Mouse (Mus musculus) cortical plate, adult 2 months (tissue): ENCODE measurements at regions not wholly inside any gene's neighbourhood (a gene's known extent, or its start where the extent isn't known, plus 50 kb on each side); places are given as distances from the start of the nearest gene placed in this dataset.

ENCODE experiments used
- H3K27ac ChIP-seq: fragments of 200-500 bp; 2 replicates; pipeline ENCODE4 v1.5.1; 2012; ENCODE audit warnings: low read length, control low read depth, inconsistent platforms; ENCODE audit not compliant: insufficient read depth
- H3K4me1 ChIP-seq: fragments of 200-500 bp; 2 replicates; pipeline ENCODE4 v1.6.1; 2011; ENCODE audit warnings: low read length; ENCODE audit not compliant: control insufficient read depth, insufficient read depth
- H3K4me3 ChIP-seq: fragments of 200-500 bp; 2 replicates; pipeline ENCODE4 v1.5.1; 2011; ENCODE audit warnings: mild to moderate bottlenecking, low read length, control low read depth; ENCODE audit not compliant: insufficient read depth
- CTCF ChIP-seq: fragments of 200-500 bp; IDR thresholded peaks from 2 replicates; pipeline ENCODE4 v1.5.1; 2011; ENCODE audit warnings: mild to moderate bottlenecking, control low read depth, low read length; ENCODE audit not compliant: insufficient read depth; ENCODE audit errors: extremely low read depth
- POLR2A ChIP-seq: fragments of 200-500 bp; IDR thresholded peaks from 2 replicates; pipeline ENCODE4 v1.6.1; 2011; ENCODE audit warnings: mild to moderate bottlenecking, low read length, control low read depth; ENCODE audit not compliant: insufficient read depth; ENCODE audit errors: extremely low read depth

DNA sequence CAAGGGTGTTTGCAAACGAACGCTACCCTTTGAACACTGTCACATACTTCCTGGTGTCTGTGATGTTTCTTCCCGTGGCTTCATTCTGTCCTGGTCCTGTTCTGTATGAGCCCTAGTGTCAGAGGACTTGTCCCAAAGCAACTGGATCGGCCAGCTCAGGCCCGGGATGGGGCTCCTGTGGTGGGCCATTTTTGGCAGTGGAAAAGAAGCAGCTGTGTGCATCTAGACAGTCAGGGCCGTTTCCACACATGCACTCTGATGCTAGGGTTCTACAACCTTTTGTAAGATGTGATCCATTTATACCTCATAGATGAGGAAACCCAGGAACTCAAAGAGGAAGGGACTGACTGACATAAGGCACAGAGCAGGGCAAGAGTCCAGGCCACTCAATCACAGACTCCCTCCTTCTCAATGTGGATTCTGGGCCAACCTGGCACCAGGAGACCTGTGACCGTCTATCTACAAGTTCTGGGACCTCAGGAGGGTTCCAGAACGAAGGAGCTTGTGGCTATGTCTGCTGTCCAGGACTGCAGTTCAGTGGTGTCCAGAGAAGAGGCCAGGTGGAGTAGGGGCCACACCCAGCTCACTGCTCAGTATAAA is 155.2 kb downstream of the Trim29 start:
- H3K4me3 ChIP-seq, result no peak overlapping the region
- TF ChIP-seq CTCF, result no peak
- TF ChIP-seq POLR2A, result no peak
- H3K27ac ChIP-seq, result no peak overlapping the region
- H3K4me1 ChIP-seq, result no peaks in the 10 kb centered on the region

- Histone ChIP-seq H3K27ac (no peak overlapping the region), H3K4me3 (no peak overlapping the region), H3K4me1 (no peaks in the 10 kb centered on the region)
- TF ChIP-seq CTCF (no peak), POLR2A (no peak)
Measured at GRCm38 (mm10) chr9:43466883-43467282, 156.2 kb downstream of the Trim29 start.

- no peak for TF ChIP-seq CTCF
- TF ChIP-seq POLR2A, result no peak
- Histone ChIP-seq H3K4me1 (peaks cover 2% of the 10 kb centered on the region), H3K4me3 (no peak overlapping the region), H3K27ac (no peak overlapping the region)
Measured at GRCm38 (mm10) chr9:43469215-43469614, 158.6 kb downstream of the Trim29 start.

- TF ChIP-seq POLR2A (no peak), CTCF (no peak)
- Histone ChIP-seq H3K27ac (no peak overlapping the region), H3K4me3 (no peak overlapping the region), H3K4me1 (peaks cover 2% of the 10 kb centered on the region)
Measured at GRCm38 (mm10) chr9:43472231-43472630, 161.6 kb downstream of the Trim29 start.

- Histone ChIP-seq H3K4me1 (peaks cover 2% of the 10 kb centered on the region), H3K27ac (no peak overlapping the region), H3K4me3 (no peak overlapping the region)
- TF ChIP-seq CTCF (no peak), POLR2A (no peak)
Measured at GRCm38 (mm10) chr9:43473164-43473563, 162.5 kb downstream of the Trim29 start.

GRCm38 (mm10) chr9:43473601-43474302 is 163.1 kb downstream of the Trim29 start:
- no peak overlapping the region for H3K27ac ChIP-seq
- H3K4me1 ChIP-seq, result peaks cover 2% of the 10 kb centered on the region
- no peak overlapping the region for H3K4me3 ChIP-seq
- TF ChIP-seq CTCF, result no peak
- no peak for TF ChIP-seq POLR2A

DNA sequence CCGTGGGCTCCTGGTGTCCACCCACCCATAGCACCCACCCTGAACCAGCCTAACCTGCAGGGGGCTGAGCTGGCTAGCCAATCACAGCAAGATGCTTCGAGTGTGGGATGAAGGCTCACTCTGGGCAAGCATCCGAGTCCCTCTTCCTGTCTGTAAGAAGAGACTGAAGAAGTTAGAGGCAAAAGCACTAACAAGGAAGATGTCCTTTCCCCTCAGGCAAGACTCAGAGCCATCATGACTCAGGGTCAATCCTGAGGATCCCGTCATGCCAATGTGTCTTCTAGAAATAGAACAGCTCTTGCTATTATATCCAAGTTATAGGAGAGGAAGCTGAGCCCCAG is 163.6 kb downstream of the Trim29 start:
- peaks cover 2% of the 10 kb centered on the region for H3K4me1 ChIP-seq
- no peak overlapping the region for H3K4me3 ChIP-seq
- H3K27ac ChIP-seq, result no peak overlapping the region
- no peak for TF ChIP-seq POLR2A
- no peak for TF ChIP-seq CTCF

DNA sequence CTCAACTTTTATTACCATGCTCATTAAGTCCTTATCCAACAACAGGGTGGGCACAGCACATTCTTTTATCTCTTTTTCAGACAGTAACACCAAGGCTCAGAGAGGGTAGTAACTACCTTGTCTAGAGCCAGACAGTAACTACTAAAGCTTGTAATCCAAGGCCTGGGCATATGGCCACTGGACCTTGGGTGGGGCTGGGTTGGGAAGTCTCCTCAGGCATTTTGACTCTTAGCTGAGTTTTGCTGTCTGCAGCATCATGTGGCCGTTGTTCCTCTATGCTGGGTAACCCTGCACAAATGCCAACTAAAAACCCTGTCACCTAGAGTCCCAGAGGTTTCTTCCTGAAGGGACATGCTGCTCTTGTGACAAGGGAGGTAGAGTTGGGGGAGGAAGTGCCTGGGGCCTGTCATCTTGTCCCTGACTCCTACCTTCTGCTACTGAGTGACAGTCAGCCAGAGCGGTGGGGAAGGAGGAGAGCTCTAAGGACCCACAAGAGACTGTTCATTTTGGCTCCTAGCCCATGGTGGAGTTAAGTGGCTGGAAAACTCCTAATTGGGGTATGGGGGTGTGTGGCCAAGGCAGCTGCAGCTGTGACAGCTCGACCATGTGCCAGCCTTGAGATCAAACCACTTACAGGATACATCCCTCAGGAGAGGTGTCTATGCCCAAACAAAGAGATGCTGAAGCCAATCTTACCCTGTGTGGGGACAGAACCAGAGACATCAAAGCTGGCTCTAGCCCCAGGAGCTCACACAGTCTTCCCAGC is 170.4 kb downstream of the Trim29 start:
- no peak overlapping the region for H3K27ac ChIP-seq
- no peak overlapping the region for H3K4me3 ChIP-seq
- no peaks in the 10 kb centered on the region for H3K4me1 ChIP-seq
- TF ChIP-seq POLR2A (no peak), CTCF (no peak)

- Histone ChIP-seq H3K4me3 (no peak overlapping the region), H3K27ac (no peak overlapping the region)
- TF ChIP-seq CTCF (no peak), POLR2A (no peak)
Measured at GRCm38 (mm10) chr9:43482101-43483090, 171.7 kb downstream of the Trim29 start.

More at GRCm38 (mm10) chr9:43482101-43483090, 171.7 kb downstream of the Trim29 start:
- H3K4me1 ChIP-seq, result no peaks in the 10 kb centered on the region
